Mouse (Mus musculus) ES-Bruce4 (cell line): Measurements from ENCODE around the gene Cmbl. TPM values are rescaled to one million over a fixed set of nuclear protein-coding genes. Genes with fewer than 3 reads are reported as not detected.

Experiments used
- H3K27ac ChIP-seq: 2 replicates; pipeline ENCODE4 v1.5.1; 2012; ENCODE audit warnings: low read length, inconsistent platforms; ENCODE audit not compliant: insufficient read depth
- H3K27me3 ChIP-seq: 2 replicates; pipeline ENCODE4 v1.6.1; 2012; ENCODE audit warnings: mild to moderate bottlenecking, low read length, inconsistent platforms; ENCODE audit not compliant: control insufficient read depth, poor library complexity, insufficient read depth, severe bottlenecking
- H3K36me3 ChIP-seq: 2 replicates; pipeline ENCODE4 v1.6.1; 2012; ENCODE audit warnings: inconsistent platforms, mild to moderate bottlenecking, low read length, moderate library complexity; ENCODE audit not compliant: control insufficient read depth, poor library complexity, insufficient read depth, severe bottlenecking
- H3K4me1 ChIP-seq: one replicate; pipeline ENCODE4 v1.8.1; 2011; ENCODE audit warnings: low read length; ENCODE audit not compliant: control insufficient read depth, insufficient read depth
- H3K4me3 ChIP-seq: 2 replicates; pipeline ENCODE4 v1.5.1; 2011; ENCODE audit warnings: low read depth, mild to moderate bottlenecking, low read length
- H3K9ac ChIP-seq: 2 replicates; pipeline ENCODE4 v1.6.1; 2012; ENCODE audit warnings: low read depth, mild to moderate bottlenecking, inconsistent platforms; ENCODE audit not compliant: poor library complexity, severe bottlenecking
- H3K9me3 ChIP-seq: replicated peaks from 2 replicates; pipeline ENCODE4 v1.6.1; 2012; ENCODE audit warnings: mild to moderate bottlenecking, low read length, inconsistent platforms; ENCODE audit not compliant: control insufficient read depth, poor library complexity, insufficient read depth, severe bottlenecking
- CTCF ChIP-seq: IDR thresholded peaks from one replicate; pipeline ENCODE4 v1.8.1; 2011; ENCODE audit warnings: low read depth, low read length
- EP300 ChIP-seq: IDR thresholded peaks from 2 replicates; pipeline ENCODE4 v1.6.1; 2011; ENCODE audit warnings: low read depth, low read length; ENCODE audit not compliant: insufficient read depth
- POLR2A ChIP-seq: IDR thresholded peaks from one replicate; pipeline ENCODE4 v1.8.1; 2011; ENCODE audit warnings: low read length; ENCODE audit not compliant: insufficient read depth
- polyA plus RNA-seq: library from polyadenylated mRNA; stranded (reverse); fragments of >200 nt; gene quantifications from 2 replicates; pipeline ENCODE4 v1.2.4, GENCODE M21; 2011; ENCODE audit warnings: low read depth; ENCODE audit not compliant: missing spikeins, insufficient read depth, insufficient read length

Cmbl gene
- polyA plus RNA-seq, 1 experiment: not detected

- TF ChIP-seq CTCF (no peak), POLR2A (no peak), EP300 (no peak)
- no peaks in the 10 kb centered on the region for H3K9me3 ChIP-seq
- H3K4me3 ChIP-seq: no peak overlapping the region
- no peaks in the 10 kb centered on the region for H3K27me3 ChIP-seq
- no peak overlapping the region for H3K27ac ChIP-seq
- no peak overlapping the region for H3K9ac ChIP-seq
- H3K4me1 ChIP-seq: no peaks in the 10 kb centered on the region
- no peaks in the 10 kb centered on the region for H3K36me3 ChIP-seq
Observed at GRCm38 (mm10) chr15:31629556-31629955, 64.4 kb downstream of the Cmbl start.

DNA sequence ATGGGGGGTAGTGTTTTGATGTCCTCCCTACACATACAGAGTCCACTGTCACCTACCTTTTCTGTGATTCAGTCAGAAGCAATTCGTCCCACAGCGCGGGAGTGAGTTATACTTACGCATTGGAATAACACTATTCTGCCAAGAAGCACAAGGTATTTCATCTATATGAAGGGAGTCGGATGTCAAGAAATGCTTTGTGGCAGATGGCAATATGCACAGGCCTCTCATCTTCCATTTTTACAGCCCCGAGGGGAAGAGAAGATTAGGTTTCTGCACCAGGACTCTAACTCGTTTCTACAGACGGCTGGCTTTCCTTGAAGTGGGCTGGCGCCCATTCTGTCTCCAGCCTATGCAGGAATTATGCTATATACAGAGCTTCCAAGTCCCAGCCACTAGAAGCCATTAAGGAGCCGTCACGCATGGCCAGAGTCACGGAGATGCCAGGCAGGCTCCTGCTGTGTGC lies 66.2 kb downstream of the Cmbl start:
- Histone ChIP-seq H3K4me3 (no peak overlapping the region), H3K9ac (no peak overlapping the region), H3K27me3 (no peaks in the 10 kb centered on the region), H3K9me3 (no peaks in the 10 kb centered on the region), H3K4me1 (no peaks in the 10 kb centered on the region), H3K27ac (no peak overlapping the region), H3K36me3 (no peaks in the 10 kb centered on the region)
- TF ChIP-seq EP300 (no peak), CTCF (no peak), POLR2A (no peak)

DNA sequence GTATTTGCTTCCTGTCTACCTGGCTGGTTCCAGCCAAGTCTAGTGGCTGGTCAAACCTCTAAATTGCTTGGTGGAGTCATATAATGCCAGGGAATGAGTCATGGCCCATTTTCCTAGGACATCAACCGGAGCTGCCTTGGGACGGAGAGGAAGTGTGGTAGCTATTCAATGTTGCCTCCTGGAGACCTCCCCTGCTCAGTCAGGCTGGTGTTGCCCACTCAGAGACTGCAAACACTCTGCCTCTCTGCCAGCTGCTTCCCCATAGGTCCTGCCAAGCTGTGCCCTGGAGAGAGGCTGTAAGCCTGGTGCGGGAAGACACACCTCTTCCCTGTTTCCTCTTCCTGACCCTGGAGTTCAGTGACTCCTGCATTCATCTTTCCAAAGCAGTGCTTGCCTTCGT lies 67.3 kb downstream of the Cmbl start:
- H3K27me3 ChIP-seq: no peaks in the 10 kb centered on the region
- no peaks in the 10 kb centered on the region for H3K4me1 ChIP-seq
- H3K9me3 ChIP-seq: no peaks in the 10 kb centered on the region
- no peak overlapping the region for H3K4me3 ChIP-seq
- H3K9ac ChIP-seq: no peak overlapping the region
- TF ChIP-seq POLR2A (no peak), EP300 (no peak), CTCF (no peak)
- no peak overlapping the region for H3K27ac ChIP-seq
- no peaks in the 10 kb centered on the region for H3K36me3 ChIP-seq

GRCm38 (mm10) chr15:31634582-31634981 lies 69.4 kb downstream of the Cmbl start:
- Histone ChIP-seq H3K36me3 (no peaks in the 10 kb centered on the region), H3K9ac (no peak overlapping the region), H3K27ac (no peak overlapping the region), H3K4me3 (no peak overlapping the region), H3K9me3 (no peaks in the 10 kb centered on the region; the same call in 1 of the 2 replicates), H3K27me3 (no peaks in the 10 kb centered on the region), H3K4me1 (no peaks in the 10 kb centered on the region)
- TF ChIP-seq POLR2A: no peak

- Histone ChIP-seq H3K27me3 (no peaks in the 10 kb centered on the region), H3K9me3 (no peaks in the 10 kb centered on the region; the same call in 1 of the 2 replicates), H3K4me1 (no peaks in the 10 kb centered on the region), H3K27ac (no peak overlapping the region), H3K9ac (no peak overlapping the region), H3K4me3 (no peak overlapping the region), H3K36me3 (no peaks in the 10 kb centered on the region)
- TF ChIP-seq POLR2A: no peak
- TF ChIP-seq EP300: no peak
- TF ChIP-seq CTCF: no peak
Observed at GRCm38 (mm10) chr15:31636091-31636595, 71.0 kb downstream of the Cmbl start.

Other genes with a start within 250 kb of the Cmbl start
- gene Ankrd33b, start 197.7 kb upstream of the Cmbl start, polyA plus RNA-seq: 1.4 and 1.6 TPM in 2 replicates
- gene Ropn1l, start 111.7 kb upstream of the Cmbl start, polyA plus RNA-seq: 1.5 and 1.6 TPM in 2 replicates
- gene March6, start 34.3 kb upstream of the Cmbl start, polyA plus RNA-seq: 54.0 and 58.9 TPM in 2 replicates
- gene Cct5, start 36.4 kb downstream of the Cmbl start, polyA plus RNA-seq: 651 and 659 TPM in 2 replicates
- gene Fam173b, start 36.5 kb downstream of the Cmbl start, polyA plus RNA-seq: 6.5 and 7.8 TPM in 2 replicates